Mouse (Mus musculus): ENCODE data around the gene Rbfox2.
"Not testable (repeated sequence)": the region's sequence is repeated elsewhere in the genome, so short reads cannot be mapped to it uniquely, and the experiment has no call there.

Gene Rbfox2

DNA sequence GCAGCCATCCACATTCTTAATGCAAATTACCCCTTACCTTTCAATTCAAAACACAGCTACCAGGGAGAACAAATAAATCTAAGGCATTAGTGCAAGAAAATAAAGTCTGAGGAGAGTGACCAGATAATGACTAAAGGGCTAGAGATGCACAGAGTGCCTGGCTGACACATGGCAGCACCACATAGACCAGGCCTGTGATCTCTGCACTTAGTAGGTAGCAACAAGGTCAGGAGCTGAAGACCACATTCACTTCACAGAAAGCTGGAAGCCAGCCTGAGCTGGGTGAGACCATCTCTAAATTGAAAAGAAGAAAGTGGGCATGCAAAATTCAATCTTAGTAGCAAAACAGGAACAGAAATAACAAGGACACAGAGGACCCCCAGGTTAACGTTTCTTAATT, 30.5 kb downstream of the Rbfox2 start:
- no peak for DNase-seq (ENCODE audit: extremely low read depth, low read depth)

GRCm38 (mm10) chr15:77275572-77275971, 31.2 kb downstream of the Rbfox2 start:
- no peak for DNase-seq (ENCODE audit: extremely low read depth, low read depth)

- DNase-seq (ENCODE audit: extremely low read depth, low read depth): no peak
Observed at GRCm38 (mm10) chr15:77273947-77274346, 32.9 kb downstream of the Rbfox2 start.

- no peak for DNase-seq (ENCODE audit: extremely low read depth, low read depth)
Observed at GRCm38 (mm10) chr15:77271285-77271684, 35.5 kb downstream of the Rbfox2 start.

- not testable (repeated sequence) for DNase-seq (ENCODE audit: extremely low read depth, low read depth)
Observed at GRCm38 (mm10) chr15:77269496-77269895, 37.3 kb downstream of the Rbfox2 start.

DNA sequence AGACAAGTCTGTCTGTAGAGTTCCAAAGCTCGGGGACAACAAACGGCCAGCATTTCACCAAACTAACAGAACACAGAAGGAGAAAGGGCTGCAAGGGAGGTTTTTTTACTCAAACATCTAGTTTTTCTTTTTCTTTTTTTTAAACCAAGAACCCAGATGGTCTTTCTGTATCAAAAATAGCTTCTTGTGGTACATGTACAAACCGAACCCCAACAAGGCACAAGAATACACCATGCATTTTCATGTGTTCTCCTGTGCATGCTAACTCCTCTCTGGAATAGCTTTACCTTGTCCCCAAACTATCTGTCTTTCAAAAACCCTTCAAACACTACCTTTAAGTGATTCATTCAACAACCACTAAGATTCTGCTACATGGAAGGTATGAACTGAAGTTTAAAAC, 38.4 kb downstream of the Rbfox2 start:
- DNase-seq (ENCODE audit: extremely low read depth, low read depth): no peak

DNA sequence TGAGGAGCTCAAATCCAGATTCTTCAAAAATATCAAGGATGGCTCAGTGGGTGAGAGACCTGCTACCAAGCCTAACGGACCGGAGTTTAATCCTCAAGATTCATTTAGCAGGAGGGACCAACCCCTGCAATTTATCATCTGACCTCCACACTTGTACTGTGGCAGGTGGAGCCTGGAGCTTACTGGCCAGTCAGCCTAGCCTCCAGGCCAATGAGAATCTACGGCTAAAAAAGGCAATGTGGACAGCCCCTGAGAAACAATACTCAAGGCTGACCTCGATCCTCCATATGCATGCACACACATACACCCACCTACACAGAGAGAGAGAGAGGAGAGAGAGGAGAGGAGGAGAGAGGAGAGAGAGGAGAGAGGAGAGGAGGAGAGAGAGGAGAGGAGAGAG, 41.5 kb downstream of the Rbfox2 start:
- no peak for DNase-seq (ENCODE audit: extremely low read depth, low read depth)

DNA sequence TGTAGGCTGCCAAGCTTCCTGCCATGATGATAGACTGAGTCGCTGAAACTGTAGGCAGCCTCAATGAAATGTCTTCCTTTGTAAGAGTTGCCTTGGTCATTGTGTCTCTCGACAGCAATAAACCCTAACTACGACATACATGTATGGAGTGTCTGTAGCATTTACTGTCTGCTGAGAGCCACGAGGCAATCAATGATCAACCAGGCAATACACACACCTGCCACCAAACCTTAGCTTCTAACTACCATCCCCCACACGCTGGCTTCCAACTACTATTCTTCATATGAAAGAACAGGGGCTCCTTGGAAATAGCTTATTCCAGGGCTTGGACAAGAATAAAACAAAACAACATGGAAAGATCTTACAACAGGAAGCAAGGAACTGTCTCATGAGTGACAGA, 42.5 kb downstream of the Rbfox2 start:
- DNase-seq (ENCODE audit: extremely low read depth, low read depth): no peak

DNA sequence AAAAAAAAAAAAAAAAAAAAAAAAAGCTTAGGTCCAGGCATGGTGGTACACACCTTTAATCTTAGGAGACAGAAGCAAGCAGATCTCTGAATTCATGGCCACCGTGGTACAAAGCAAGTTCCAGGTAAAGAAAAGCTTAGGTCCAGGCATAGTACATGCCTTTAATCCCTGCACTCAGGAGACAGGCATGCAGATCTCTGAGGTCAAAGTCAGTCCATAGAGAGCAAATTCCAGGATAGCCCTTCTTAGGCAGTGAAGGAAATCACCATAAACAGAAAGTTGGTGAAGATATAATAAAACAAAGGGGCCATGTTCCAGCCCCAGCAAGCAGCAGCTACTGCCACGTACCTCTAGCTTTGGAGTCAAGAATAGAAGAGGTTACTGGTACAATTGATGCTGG, 44.0 kb downstream of the Rbfox2 start:
- no peak for DNase-seq (ENCODE audit: extremely low read depth, low read depth)

DNA sequence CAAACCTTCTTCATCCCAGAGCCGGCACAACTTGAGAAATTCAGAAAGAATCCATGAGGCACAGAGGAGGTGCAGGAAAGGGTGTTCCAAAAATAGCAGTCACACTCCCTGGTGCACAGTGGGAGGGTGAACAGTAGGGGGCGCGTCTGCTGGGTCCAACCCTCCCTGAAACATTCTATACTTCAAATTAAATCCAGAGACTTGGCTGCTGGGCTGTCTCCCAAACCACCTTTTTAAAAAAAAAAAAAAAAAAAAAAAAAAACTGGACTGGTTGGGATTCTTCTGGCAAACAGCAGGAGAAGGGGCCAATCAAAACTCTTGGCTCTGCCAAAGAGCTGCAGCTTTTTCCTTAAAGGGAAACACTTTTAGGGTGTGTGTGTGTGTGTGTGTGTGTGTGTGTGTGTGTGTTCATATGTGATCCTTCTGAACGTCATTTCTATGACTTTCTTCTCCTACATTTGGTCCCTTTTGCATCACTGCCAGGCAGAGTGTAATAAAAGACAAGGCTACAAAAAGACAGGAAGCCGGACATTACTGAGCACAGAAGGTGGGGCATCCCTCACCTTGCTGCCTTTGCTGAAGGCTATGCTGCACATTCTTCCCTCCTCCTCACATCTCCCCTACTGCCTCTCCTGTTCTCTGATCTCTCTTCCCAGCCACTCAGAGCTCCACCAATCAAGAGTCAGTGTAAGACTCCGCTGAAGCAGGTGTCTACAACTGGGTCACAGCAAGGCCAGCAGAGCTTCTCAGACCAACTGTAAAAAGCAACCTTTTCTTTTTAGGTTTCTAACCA, 49.2 kb downstream of the Rbfox2 start:
- no peak for DNase-seq (ENCODE audit: extremely low read depth, low read depth)

- DNase-seq (ENCODE audit: extremely low read depth, low read depth): no peak
Observed at GRCm38 (mm10) chr15:77256782-77257181, 50.0 kb downstream of the Rbfox2 start.

GRCm38 (mm10) chr15:77254636-77255035, 52.2 kb downstream of the Rbfox2 start:
- DNase-seq (ENCODE audit: extremely low read depth, low read depth): no peak

DNA sequence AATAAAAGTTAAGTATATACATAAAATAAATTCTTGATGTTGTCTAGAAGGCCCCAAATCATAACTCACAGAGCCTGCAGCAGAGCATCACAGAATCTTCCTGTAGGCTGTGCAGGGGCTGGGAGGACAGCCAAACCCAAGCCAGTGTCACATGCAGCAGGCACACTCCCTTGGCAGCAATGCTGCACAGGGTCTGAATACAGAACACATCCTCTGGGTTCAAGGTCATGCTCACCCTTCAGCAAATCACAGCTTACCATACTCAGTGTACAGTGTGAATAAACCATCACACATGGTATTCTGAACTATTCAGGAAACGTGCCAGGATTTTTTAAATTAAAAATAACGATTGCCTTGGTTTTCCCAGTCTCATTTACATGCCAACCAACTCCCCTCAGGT, 52.7 kb downstream of the Rbfox2 start:
- no peak for DNase-seq (ENCODE audit: extremely low read depth, low read depth)

DNA sequence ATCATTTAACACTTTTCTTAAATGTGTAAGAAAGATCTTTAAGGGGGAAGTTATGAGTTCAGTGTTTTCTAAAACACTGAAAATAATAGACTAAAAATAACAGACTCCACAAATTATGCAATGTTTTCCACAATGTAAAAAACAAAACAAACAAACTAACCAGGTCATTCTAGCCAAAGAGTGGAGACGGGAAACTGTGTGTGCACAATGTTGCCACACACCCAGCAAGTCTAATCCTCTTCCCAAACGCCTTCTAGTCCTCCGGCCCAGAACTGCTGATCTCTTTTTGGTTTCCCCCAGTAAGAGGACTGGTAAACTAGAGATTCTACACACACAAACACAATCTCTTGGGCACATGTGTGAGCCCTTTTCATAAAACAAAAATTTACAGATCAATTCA, 55.1 kb downstream of the Rbfox2 start:
- no peak for DNase-seq (ENCODE audit: extremely low read depth, low read depth)

DNA sequence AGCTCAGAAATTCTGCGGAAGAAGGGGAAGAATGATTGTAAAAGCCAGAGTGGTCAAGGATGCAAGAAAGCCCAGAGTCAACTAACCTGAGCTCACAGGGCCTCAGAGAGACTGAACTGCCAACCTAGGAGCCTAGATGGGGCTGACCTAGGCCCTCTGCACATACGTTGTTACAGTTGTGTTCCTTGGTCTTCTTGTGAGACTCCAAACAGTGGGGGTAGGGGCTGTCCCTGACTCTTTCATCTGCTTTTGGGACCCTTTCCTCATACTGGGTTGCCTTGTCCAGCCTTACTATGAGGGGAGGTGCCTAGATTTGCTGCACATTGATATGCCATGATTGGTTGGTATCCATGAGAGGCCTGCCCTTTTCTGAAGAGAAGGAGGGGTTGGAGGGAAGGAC, 56.0 kb downstream of the Rbfox2 start:
- DNase-seq (ENCODE audit: extremely low read depth, low read depth): no peak

GRCm38 (mm10) chr15:77249421-77249820, 57.4 kb downstream of the Rbfox2 start:
- no peak for DNase-seq (ENCODE audit: extremely low read depth, low read depth)

- DNase-seq (ENCODE audit: extremely low read depth, low read depth): no peak
Observed at GRCm38 (mm10) chr15:77245418-77246365, 61.1 kb downstream of the Rbfox2 start.

GRCm38 (mm10) chr15:77244634-77245033, 62.2 kb downstream of the Rbfox2 start:
- DNase-seq (ENCODE audit: extremely low read depth, low read depth): no peak

DNA sequence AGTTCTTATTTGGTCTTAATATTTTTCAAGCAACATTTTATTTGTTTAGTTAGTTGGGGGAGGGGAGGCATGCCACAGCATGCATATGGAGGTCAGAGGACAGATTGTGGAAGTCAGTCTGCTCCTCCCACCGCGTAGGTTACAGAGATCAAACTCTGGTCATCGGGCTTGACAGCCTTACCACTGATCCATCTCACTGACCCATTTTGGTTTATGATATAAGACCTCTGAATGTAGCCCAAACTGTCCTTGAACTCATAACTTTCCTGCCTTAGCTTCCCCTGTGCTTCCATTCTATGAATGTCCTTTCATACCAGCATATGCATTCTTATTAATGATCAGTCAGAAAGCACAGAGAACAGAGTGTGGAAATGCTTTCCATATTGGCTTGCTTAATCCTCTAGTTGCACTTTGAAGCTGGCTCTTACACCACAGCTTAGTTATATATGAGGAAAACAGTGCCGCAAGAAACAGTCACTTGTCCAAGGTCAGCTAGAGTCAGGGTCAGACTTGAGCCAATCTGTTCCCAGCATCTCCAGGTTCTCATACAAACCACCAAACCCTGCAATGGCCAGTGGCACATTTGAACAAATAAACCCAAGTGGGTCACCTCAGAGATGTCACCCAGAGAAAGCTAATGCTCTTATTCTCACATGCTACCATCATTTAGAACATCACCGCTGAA, 62.8 kb downstream of the Rbfox2 start:
- DNase-seq (ENCODE audit: extremely low read depth, low read depth): no peak

DNA sequence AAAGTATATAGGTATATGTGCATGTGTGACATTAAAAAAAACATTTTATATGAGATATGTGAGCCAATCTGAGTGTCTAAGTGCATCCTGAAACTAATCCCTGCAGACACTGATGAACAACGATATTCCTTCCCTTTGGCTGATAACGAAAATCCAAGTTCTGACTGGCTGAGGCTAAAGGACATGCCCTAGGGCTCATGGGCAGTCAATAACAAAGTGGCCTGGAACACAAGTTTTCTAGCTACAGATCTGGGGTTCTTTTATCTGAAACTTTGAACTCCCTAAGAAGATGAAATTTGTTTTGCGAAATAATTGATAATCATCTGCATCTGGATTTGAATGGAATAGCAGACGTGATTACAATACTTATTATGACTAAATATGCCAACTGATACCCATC, 66.2 kb downstream of the Rbfox2 start:
- no peak for DNase-seq (ENCODE audit: extremely low read depth, low read depth)

GRCm38 (mm10) chr15:77239564-77239963, 67.2 kb downstream of the Rbfox2 start:
- no peak for DNase-seq (ENCODE audit: extremely low read depth, low read depth)

GRCm38 (mm10) chr15:77237661-77238060, 69.1 kb downstream of the Rbfox2 start:
- no peak for DNase-seq (ENCODE audit: extremely low read depth, low read depth)
